ENCODE assay signal across 8 mouse cellular contexts in genomic region chr11:6414751-6415550, GRCm38 (mm10). TPM values are rescaled to one million over a fixed set of nuclear protein-coding genes. Genes with fewer than 3 reads are reported as not detected.
DNase-seq lines count a peak whose midpoint lies in the region; ATAC-seq lines count a peak whose summit lies in the region.

Gene Ppia, plus strand, starts transcription at chr11:6415443.

- H3K27me3 ChIP-seq in forebrain, embryonic 12.5 days = no peaks in the 10 kb centered on the region
- no peaks in the 10 kb centered on the region for H3K27me3 ChIP-seq in midbrain, embryonic 12.5 days

- peaks cover 20% of the 10 kb centered on the region for H3K36me3 ChIP-seq in forebrain, embryonic 12.5 days (replicated peaks)
- peaks cover 20% of the 10 kb centered on the region for H3K36me3 ChIP-seq in midbrain, embryonic 12.5 days

- peak within 1 kb of the TSS; percentile 98 for H3K27ac ChIP-seq in forebrain, embryonic 12.5 days
- peak within 1 kb of the TSS; percentile 95 for H3K27ac ChIP-seq in midbrain, embryonic 12.5 days (replicated peaks)

- intact Hi-C loops in heart, postnatal 36 days (cut with DNase I) = no loop called here
- intact Hi-C loops in left cerebral cortex, postnatal 25 days (cut with DNase I) = loop anchor here (1.0 kb wide), 1 partner anchor 60 kb away; the partner anchor contains the start of gene Purb

- H3K9me3 ChIP-seq in forebrain, embryonic 12.5 days = no peaks in the 10 kb centered on the region
- no peaks in the 10 kb centered on the region for H3K9me3 ChIP-seq in midbrain, embryonic 12.5 days

- 14% methylated on average over 21 of the region's 21 CpGs for WGBS in forebrain, embryonic 12.5 days
- WGBS in midbrain, embryonic 12.5 days = 12% methylated on average over 21 of the region's 21 CpGs

- peak within 1 kb of the TSS; percentile 89 for H3K4me3 ChIP-seq in forebrain, embryonic 12.5 days (replicated peaks)
- H3K4me3 ChIP-seq in midbrain, embryonic 12.5 days = peak within 1 kb of the TSS; percentile 66

- H3K9ac ChIP-seq in forebrain, embryonic 12.5 days = peak within 1 kb of the TSS; percentile 95
- H3K9ac ChIP-seq in midbrain, embryonic 12.5 days (replicated peaks) = peak within 1 kb of the TSS; percentile 87

- peak within 1 kb of the TSS; percentile 72 for H3K4me2 ChIP-seq in forebrain, embryonic 12.5 days
- H3K4me2 ChIP-seq in midbrain, embryonic 12.5 days (replicated peaks) = peak within 1 kb of the TSS; percentile 81

- peak in 1 of 2 experiments; percentile 40 for DNase-seq in layer of hippocampus, adult 18-20 months (ENCODE audit: low spot score in 2 of 2)
- no peak for DNase-seq in layer of hippocampus, adult 11-12 months (ENCODE audit: low spot score)
- DNase-seq in adrenal gland, postnatal 10 days = no peak
- DNase-seq in heart, postnatal 36 days = peak in 1 of 2 experiments; percentile 32
- DNase-seq in left cerebral cortex, postnatal 25 days (ENCODE audit: low spot score in 2 of 2) = peak in 1 of 2 experiments; percentile 30
- DNase-seq in spleen, postnatal 36 days (ENCODE audit: low spot score in 2 of 2) = no peak

- ATAC-seq in forebrain, embryonic 12.5 days (ENCODE audit: low FRiP score) = peak; percentile 67
- ATAC-seq in midbrain, embryonic 12.5 days (ENCODE audit: low FRiP score, low read depth) = peak; percentile 55

- peaks cover 28% of the 10 kb centered on the region for H3K4me1 ChIP-seq in forebrain, embryonic 12.5 days
- H3K4me1 ChIP-seq in midbrain, embryonic 12.5 days = peaks cover 25% of the 10 kb centered on the region

RNA-seq across cellular contexts. Expression of gene Ppia, which starts in this region (rescaled TPM):
- 1,000 to 10,000 TPM; 1,682 to 1,687 TPM for total RNA-seq in layer of hippocampus, adult 18-20 months (2021)
- total RNA-seq in adrenal gland, postnatal 10 days (2021) = 1,000 to 10,000 TPM; 1,588 to 1,631 TPM
- polyA plus RNA-seq in forebrain, embryonic 12.5 days (2016; fragmentation: Nextera tagmentation; extraction: Ambion mirVana) = 4,594 and 4,665 TPM in 2 replicates
- total RNA-seq in heart, postnatal 36 days (2021) = 100 to 1,000 TPM; 331 to 351 TPM
- 1,000 to 10,000 TPM; 1,922 to 2,079 TPM for total RNA-seq in left cerebral cortex, postnatal 25 days (2021)
- polyA plus RNA-seq in midbrain, embryonic 12.5 days (2016; fragmentation: Nextera tagmentation; extraction: Ambion mirVana) = 4,523 and 4,594 TPM in 2 replicates

Comparison
In these comparisons a context has a peak if more than half of its experiments do, and no peak if none do; other contexts are left out.
1. RNA of gene Ppia (total RNA-seq): 1,922 to 2,079 TPM in left cerebral cortex, postnatal 25 days, 1,682 to 1,687 TPM in layer of hippocampus, adult 18-20 months and 1,588 to 1,631 TPM in adrenal gland, postnatal 10 days; 331 to 351 TPM in heart, postnatal 36 days; every median in the first group is over 4 times any median in the second.